Mouse (Mus musculus) hindbrain, embryonic 12.5 days (tissue): ENCODE measurements around the gene Tmem123. TPM values are rescaled to one million over a fixed set of nuclear protein-coding genes. Genes with fewer than 3 reads are reported as not detected.

ENCODE experiments used
- ATAC-seq: fragments of 200-750 bp; cut with Nextera tagmentation; 2 replicates; pipeline ENCODE4 v1.8.0; 2017; ENCODE audit warnings: moderate TSS enrichment; ENCODE audit not compliant: low FRiP score
- H3K27ac ChIP-seq: fragments of 300-500 bp; sonication (generic); 2 replicates; pipeline ENCODE4 v1.5.1; 2016; ENCODE audit warnings: mild to moderate bottlenecking
- H3K27me3 ChIP-seq: fragments of 300-500 bp; sonication (generic); 2 replicates; pipeline ENCODE4 v1.6.1; 2016; ENCODE audit warnings: mild to moderate bottlenecking
- H3K36me3 ChIP-seq: fragments of 300-500 bp; sonication (generic); 2 replicates; pipeline ENCODE4 v1.6.1; 2016; ENCODE audit warnings: mild to moderate bottlenecking
- H3K4me1 ChIP-seq: fragments of 300-500 bp; sonication (generic); 2 replicates; pipeline ENCODE4 v1.6.1; 2016
- H3K4me2 ChIP-seq: fragments of 300-500 bp; sonication (generic); replicated peaks from 2 replicates; pipeline ENCODE4 v1.6.1; 2016; ENCODE audit warnings: mild to moderate bottlenecking
- H3K4me3 ChIP-seq: fragments of 300-500 bp; sonication (generic); 2 replicates; pipeline ENCODE4 v1.5.1; 2016; ENCODE audit warnings: mild to moderate bottlenecking
- H3K9ac ChIP-seq: fragments of 300-500 bp; sonication (generic); 2 replicates; pipeline ENCODE4 v1.6.1; 2016; ENCODE audit warnings: mild to moderate bottlenecking, moderate library complexity
- H3K9me3 ChIP-seq: fragments of 300-500 bp; sonication (generic); replicated peaks from 2 replicates; pipeline ENCODE4 v1.6.1; 2016; ENCODE audit warnings: mild to moderate bottlenecking
- WGBS: fragments of 180-500 bp; shearing (Covaris S2); methylation state at CpG from one replicate; pipeline ENCODE4 v1.1.7; 2016; 5-methylcytosine and 5-hydroxymethylcytosine counted together
- microRNA-seq: library from miRNA; unstranded; fragments of <30 nt; microRNA quantifications from one replicate; pipeline ENCODE4, GENCODE M21; 2017
- polyA plus RNA-seq: library from polyadenylated mRNA; unstranded; fragments of >200 nt; fragmentation: Nextera tagmentation; extraction: Ambion mirVana; gene quantifications from 2 replicates; pipeline ENCODE4 v1.2.1, GENCODE M21; 2016

Tmem123 gene
- polyA plus RNA-seq, 1 experiment from 2014 or later = 84.2 TPM

DNA sequence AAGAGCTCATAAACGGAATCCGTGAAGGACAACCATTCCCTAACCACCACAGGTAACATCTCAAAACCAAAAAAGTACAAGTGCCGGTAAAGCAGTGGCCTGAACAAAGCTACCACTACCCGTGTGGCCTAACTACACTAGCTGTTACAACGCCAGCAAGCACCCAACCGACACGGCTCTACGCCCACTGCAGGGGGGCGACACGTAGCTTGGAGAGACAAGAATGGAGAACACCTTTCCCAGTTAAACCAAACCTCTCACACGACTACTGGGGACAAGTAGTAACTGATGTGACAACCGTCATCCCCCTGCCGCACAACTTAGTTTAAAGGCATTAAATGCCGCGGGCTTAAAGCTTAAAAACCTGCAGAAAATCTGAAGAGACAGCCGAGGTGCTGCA, 72.5 kb downstream of the Tmem123 start:
- peak overlapping the region; percentile 99 for H3K27ac ChIP-seq
- under 1% methylated on average over 16 of the region's 16 CpGs for WGBS
- no peaks in the 10 kb centered on the region for H3K27me3 ChIP-seq
- peak overlapping the region; percentile 57 for H3K4me2 ChIP-seq
- no peaks in the 10 kb centered on the region for H3K9me3 ChIP-seq
- H3K36me3 ChIP-seq = peaks cover 11% of the 10 kb centered on the region
- H3K4me1 ChIP-seq = peaks cover 23% of the 10 kb centered on the region
- peak overlapping the region; percentile 53 for H3K4me3 ChIP-seq
- H3K9ac ChIP-seq = peak overlapping the region; percentile 77
- peak; percentile 66 for ATAC-seq

DNA sequence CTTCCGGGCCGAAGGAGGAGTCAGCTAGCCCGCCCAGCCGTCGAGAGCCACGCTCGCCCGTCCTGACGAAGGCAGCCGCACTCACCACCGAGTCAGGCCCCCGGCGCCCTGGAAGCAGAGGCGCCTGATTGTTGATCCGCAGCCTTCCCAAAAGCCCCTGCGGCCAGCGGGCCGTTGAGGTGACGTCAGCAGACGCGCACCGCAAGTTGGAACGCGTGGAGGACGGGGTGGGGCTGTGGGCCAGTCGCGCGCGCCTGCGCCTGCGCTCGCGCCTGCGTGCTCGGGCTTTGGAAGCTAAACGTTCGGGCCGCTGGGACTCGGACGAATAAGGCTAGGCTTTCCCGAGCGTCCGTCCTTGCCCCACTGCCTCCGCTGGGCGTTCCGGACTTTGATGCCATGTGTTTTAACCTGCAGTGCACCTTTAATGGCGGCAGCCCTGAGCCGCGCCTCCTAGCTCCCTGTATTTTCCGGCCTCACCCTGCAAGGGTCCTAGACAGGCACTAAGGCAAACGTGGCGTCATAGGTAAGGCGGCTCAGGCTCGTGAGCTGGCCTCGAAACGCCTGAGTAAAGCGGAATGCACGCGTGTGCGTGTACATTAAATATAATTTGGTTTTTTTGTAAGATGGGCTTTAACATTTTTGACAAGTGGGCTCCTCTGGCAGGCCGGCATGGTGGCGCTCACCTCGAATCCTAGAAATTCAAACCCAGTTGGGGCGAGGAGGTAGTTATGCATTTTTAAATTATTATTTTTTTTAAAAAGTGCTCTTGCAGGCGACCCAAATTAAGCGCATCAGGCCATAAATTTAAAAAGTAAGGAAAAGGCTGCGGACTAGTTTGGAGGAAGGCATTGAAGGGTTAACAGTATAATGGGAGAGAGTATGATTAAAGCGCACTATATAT, 73.3 kb downstream of the Tmem123 start, which contains the start of gene Birc2:
TSS of gene Birc2 (minus strand) at position 160 of the 901 bp plus-strand sequence.
- ATAC-seq = peak; percentile 98
- under 1% methylated on average over 68 of the region's 68 CpGs for whole genome bisulfite sequencing
- Histone ChIP-seq H3K27ac (peak within 1 kb of the TSS; percentile 99), H3K36me3 (peaks cover 11% of the 10 kb centered on the region), H3K9me3 (no peaks in the 10 kb centered on the region), H3K4me1 (peaks cover 20% of the 10 kb centered on the region), H3K4me2 (peak within 1 kb of the TSS; percentile 57), H3K27me3 (no peaks in the 10 kb centered on the region), H3K4me3 (peak within 1 kb of the TSS; percentile 53), H3K9ac (peak within 1 kb of the TSS; percentile 77)

DNA sequence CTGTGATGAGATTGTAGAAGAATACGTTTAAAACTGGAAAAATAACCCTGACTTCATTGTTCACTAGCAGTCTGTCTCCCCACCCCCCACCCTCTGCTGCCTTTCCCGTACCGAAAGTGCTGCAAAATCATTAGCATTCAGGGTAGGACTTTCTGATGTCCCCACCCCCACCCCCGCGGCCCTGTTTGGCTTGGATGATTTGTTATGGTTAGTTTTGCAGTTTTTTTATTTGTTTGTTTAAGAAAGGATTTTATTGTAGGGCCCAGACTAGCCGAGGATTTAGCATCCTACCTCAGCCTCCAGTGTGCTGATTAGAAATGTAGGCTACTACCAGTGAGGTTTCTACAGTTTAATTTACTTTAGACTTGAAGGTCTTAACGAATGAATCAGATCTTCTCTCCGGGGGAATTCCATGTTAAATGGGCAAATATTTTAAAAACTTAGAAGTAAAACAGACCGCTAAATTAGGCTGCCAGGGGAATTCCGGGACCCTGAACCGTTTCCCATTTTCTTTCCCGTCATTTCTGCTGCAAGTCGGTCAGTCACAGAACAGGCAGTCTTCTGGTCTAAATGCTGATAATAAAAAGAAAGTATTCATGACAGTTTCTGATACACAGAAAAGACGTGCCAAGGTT, 74.1 kb downstream of the Tmem123 start:
- ATAC-seq = peak; percentile 20; the same call in 1 of the 2 replicates
- Histone ChIP-seq H3K27ac (peak overlapping the region; percentile 99), H3K9me3 (no peaks in the 10 kb centered on the region), H3K4me1 (peaks cover 20% of the 10 kb centered on the region), H3K9ac (peak overlapping the region; percentile 77), H3K4me3 (peak overlapping the region; percentile 53), H3K27me3 (no peaks in the 10 kb centered on the region), H3K4me2 (peak overlapping the region; percentile 57), H3K36me3 (peaks cover 11% of the 10 kb centered on the region)
- WGBS = 20% methylated on average over 14 of the region's 14 CpGs

- H3K27ac ChIP-seq = no peak overlapping the region
- no peak overlapping the region for H3K4me2 ChIP-seq
- H3K36me3 ChIP-seq = no peaks in the 10 kb centered on the region
- no peak overlapping the region for H3K9ac ChIP-seq
- 76% methylated on average over 6 of the region's 6 CpGs for WGBS
- ATAC-seq = no peak
- H3K27me3 ChIP-seq = no peaks in the 10 kb centered on the region
- H3K4me3 ChIP-seq = no peak overlapping the region
- H3K9me3 ChIP-seq = no peaks in the 10 kb centered on the region
- 0 out of 2 replicates have a peak, but pooled peaks cover 4% of the 10 kb centered on the region for H3K4me1 ChIP-seq
Measured at GRCm38 (mm10) chr9:7841221-7841620, 77.4 kb downstream of the Tmem123 start.

Small RNA genes lying within 50 kb of the gene (microRNA-seq; reads per million reads assigned to microRNA genes)
- gene Mir5618 = 7.0 reads per million, percentile 16 among the genes with 10 or more reads in this experiment

Other genes starting within 250 kb of the Tmem123 start
- gene Mmp8, start 205.6 kb upstream of the Tmem123 start, polyA plus RNA-seq = 0.27 TPM in 1 of 2 replicates, not detected in the other
- not detected in 2 replicates for gene Mmp27, start 192.6 kb upstream of the Tmem123 start, polyA plus RNA-seq
- not detected in 2 replicates for gene Mmp20, start 135.8 kb upstream of the Tmem123 start, polyA plus RNA-seq
- gene Mmp7, start 72.0 kb upstream of the Tmem123 start, polyA plus RNA-seq = not detected in 2 replicates
- 45.5 and 47.2 TPM in 2 replicates for gene Birc2, start 73.0 kb downstream of the Tmem123 start, polyA plus RNA-seq
- gene Birc3, start 109.1 kb downstream of the Tmem123 start, polyA plus RNA-seq = 4.7 and 5.3 TPM in 2 replicates
- 32.1 and 35.6 TPM in 2 replicates for gene Yap1, start 240.6 kb downstream of the Tmem123 start, polyA plus RNA-seq